Mouse (Mus musculus): ENCODE measurements around the gene Glycam1.

GRCm38 (mm10) chr15:103522458-103523099 is 42.3 kb downstream of the Glycam1 start:
- TF ChIP-seq CTCF (IDR thresholded peaks at IDR 0.05; ENCODE audit: control insufficient read depth, insufficient read depth, insufficient replicate concordance, low read depth, low read length), result no peak
- TF ChIP-seq POLR2A (IDR thresholded peaks at IDR 0.05; ENCODE audit: control insufficient read depth, low read depth, low read length), result no peak
